Mouse (Mus musculus) spleen, embryonic (tissue): ENCODE results near the gene Gm21981.

Experiments used
- CTCF ChIA-PET: fragments of 350-600 bp; sonication (Branson Sonifier 250); formaldehyde crosslinking; loops from one replicate; lab custom pipeline; 2022; lab: Charles Lee

Gm21981 gene

DNA sequence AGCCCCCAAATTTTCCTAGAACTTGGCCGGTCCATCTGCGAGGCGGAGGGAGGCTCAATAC is at the start of gene Gm21981:
Gene Gm21981, minus strand, starts transcription at position 14 of the 61 bp plus-strand sequence.
- CTCF ChIA-PET = interaction anchor here (1.3 kb wide), 1 partner anchor 95 kb away, joined by 3 read pairs; no protein-coding TSS in a partner anchor

DNA sequence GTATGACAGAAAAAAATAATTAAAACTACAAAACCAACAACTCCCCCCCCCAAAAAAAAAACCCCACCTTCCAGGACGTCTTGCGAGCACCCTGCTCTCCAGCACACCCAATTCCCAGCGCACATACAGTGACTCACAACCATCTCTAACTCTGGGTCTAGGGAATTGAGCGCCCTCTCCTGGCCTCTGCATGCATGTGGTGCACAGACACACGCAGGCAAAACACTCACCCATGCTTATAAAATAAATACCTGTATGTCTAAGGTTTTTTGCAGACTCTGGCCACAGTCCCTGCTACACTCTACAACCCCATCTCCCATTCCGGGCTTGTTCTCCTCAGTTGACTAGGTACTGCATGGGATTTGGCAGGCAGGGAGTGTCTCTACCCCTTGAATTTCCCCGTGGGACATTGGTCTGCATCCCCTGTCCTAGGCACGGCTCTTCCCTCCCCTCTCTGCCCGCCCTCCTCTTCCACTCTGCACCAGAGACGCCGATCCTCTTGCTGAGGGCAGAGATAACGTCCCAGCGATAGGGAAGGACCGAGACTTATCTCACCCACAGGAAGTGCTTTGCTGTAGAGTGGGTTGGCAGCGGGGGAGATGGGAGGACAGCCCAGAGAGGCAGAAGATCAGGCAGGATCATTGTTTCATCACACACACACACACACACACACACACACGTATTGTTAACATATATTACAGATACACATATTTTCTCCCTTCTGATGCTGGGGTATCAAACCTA is 48.9 kb upstream of the Gm21981 start:
- CTCF ChIA-PET = interaction anchor here (0.6 to 0.7 kb wide), 3 partner anchors 25 to 307 kb away, joined by 3 to 5 read pairs (median 3); no protein-coding TSS in a partner anchor

GRCm38 (mm10) chr17:47740186-47740585 is 45.9 kb upstream of the Gm21981 start:
- CTCF ChIA-PET = interaction anchor here (0.5 to 1.4 kb wide), 2 partner anchors 53 to 231 kb away, joined by 4 read pairs; no protein-coding TSS in a partner anchor

- CTCF ChIA-PET = interaction anchor here (0.7 to 1.5 kb wide), 3 partner anchors 11 to 140 kb away, joined by 3 to 4 read pairs (median 4); no protein-coding TSS in a partner anchor
These were observed 44.9 kb upstream of the Gm21981 start for GRCm38 (mm10) chr17:47738879-47739798.

GRCm38 (mm10) chr17:47738066-47738878 is 44.0 kb upstream of the Gm21981 start:
- CTCF ChIA-PET = interaction anchor here (0.7 to 1.5 kb wide), 2 partner anchors 12 to 141 kb away, joined by 3 to 4 read pairs; no protein-coding TSS in a partner anchor

DNA sequence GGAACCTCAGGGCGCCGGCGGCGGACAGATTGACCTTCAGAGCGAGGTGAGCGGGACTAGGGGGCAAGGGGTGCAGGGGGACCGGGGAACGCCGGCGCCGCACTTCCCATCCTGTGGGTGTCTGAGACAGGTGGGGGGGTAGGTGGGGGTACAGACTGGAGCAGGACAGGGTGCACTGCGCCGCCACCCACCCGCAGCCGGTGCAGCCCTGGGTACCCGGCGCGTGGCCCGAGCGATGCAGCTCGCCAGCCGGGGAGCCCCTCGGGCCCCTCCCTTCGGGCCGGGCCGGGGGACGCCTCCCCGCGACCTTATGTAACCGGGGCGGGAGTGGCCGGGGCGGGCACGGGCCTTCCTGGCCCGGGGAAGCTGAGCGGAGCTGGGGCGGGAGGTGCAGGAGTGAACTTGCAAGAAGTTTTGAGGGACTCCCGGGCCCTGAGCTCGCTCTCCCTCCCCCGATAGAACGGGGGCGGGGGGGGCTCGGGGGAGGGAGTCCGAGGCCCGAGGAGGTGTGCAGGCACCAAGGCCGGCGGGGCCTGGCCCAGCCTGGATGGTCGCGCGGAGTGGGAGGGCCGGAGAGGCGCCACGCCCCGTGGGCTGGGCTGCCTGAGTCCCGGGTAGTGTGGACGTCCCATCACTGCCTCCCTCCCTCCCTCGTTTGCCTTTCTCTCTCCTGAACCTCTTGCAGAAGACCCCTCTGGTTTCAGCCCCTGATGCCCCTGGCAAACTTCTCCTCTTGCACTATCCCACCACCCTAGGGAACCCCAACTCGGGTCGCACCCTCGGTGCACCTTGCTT is 43.2 kb upstream of the Gm21981 start:
- CTCF ChIA-PET = interaction anchor here (0.6 to 1.5 kb wide), 2 partner anchors 31 to 113 kb away, joined by 7 to 9 read pairs; no protein-coding TSS in a partner anchor

GRCm38 (mm10) chr17:47736856-47737255 is 42.6 kb upstream of the Gm21981 start, which contains the start of gene Tfeb:
Gene Tfeb (plus strand): TSS chr17:47737030.
- CTCF ChIA-PET = interaction anchor here (1.5 kb wide), 1 partner anchor 32 kb away, joined by 9 read pairs; no protein-coding TSS in a partner anchor

DNA sequence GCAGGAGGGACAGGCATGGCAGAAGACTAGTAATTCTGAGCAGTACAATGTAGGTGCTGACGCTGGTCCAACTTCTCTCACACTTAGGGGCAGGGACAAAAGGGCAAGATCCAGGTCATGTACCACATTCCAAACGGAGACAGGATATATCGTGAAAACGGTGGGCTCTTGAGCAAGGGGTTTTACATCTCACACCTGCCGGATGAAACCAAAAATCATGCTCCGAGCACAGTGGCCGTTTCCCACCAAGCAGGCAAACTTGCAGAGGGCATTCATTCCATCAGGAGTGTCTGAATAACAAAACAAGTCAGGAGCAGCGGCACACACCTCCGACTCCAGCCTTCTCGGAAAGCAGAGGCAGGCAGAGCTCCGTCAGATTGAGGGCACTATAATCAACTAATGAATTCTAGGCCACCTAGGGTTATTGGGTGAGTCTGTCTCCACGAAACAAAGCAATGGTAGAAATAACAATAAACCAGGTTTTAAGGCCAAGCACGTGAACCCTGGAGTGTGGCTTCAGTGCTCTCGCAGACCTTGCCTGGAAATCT is 41.4 kb upstream of the Gm21981 start:
- CTCF ChIA-PET = interaction anchor here (0.7 kb wide), 1 partner anchor 49 kb away, joined by 4 read pairs; no protein-coding TSS in a partner anchor

- CTCF ChIA-PET = interaction anchor here (0.5 kb wide), 1 partner anchor 33 kb away, joined by 3 read pairs; no protein-coding TSS in a partner anchor
These were observed 36.6 kb upstream of the Gm21981 start for GRCm38 (mm10) chr17:47730633-47731575.

DNA sequence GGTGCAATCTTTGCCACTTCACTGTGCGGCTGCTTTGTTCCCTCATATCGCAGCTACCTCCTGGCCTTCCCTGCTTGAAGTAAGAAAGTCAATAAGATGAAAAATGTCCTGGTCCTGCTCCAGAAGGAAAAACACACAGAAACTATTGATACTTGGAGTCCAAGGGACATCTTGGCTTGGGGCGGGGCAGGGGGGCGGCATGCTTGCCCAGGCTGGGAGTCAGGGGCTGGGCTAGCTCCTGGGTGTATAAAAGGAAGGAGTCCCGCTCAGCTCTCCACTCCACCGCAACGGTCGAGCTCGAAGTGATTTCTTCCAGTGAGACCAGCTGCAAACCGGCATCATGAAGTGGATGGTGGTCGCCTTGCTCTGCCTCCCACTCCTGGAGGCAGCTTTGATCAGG is 32.3 kb upstream of the Gm21981 start, which contains the start of gene Pgc:
Gene Pgc, plus strand, starts transcription at position 277 of the 400 bp plus-strand sequence.
- CTCF ChIA-PET = no interaction called here

DNA sequence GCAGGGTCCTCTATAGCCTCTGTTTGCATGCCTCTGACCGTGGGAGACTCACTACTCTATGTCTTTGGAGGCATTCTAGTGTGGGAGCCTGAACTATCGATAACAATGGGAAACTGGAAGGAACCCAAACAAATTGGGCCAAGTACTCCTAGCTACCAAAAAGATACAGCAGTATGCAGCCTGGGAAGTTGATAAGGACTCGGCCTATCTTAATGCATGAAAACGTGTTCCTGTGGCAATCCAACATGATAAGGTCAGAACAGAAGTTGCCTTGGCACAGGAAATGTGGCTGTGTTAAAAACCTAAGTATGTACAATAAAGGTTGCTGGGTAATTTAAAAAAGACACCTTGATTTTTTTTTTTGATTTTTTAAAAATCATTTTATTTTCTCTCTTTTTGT is 26.9 kb upstream of the Gm21981 start:
- CTCF ChIA-PET = no interaction called here

- CTCF ChIA-PET = interaction anchor here (0.7 kb wide), 2 partner anchors 119 to 385 kb away, joined by 3 read pairs; no protein-coding TSS in a partner anchor
These were observed 20.8 kb upstream of the Gm21981 start for GRCm38 (mm10) chr17:47715037-47715436.

GRCm38 (mm10) chr17:47712889-47713571 is 18.8 kb upstream of the Gm21981 start:
- CTCF ChIA-PET = no interaction called here

- CTCF ChIA-PET = interaction anchor here (0.6 kb wide), 1 partner anchor 351 kb away, joined by 3 read pairs; no protein-coding TSS in a partner anchor
These were observed 17.6 kb upstream of the Gm21981 start for GRCm38 (mm10) chr17:47711883-47712282.

DNA sequence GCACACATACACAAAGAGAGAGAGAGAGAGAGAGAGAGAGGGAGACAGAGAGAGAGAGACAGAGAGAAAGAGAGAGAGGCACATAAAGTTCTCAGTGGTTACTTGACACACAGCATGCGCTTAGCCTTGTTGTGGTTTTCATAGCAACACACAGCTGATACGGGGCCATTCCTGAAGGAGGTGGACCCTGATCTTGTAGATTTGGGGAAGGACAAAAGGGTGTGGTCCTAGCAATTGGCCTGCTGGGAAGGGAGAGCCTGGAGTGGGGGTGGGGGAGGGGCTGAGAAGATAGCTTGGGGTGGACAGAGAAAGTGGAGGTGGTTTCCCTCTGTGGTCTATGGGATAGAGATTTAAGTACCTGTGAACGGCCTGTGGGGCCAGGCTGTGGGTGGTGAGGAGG is 15.8 kb upstream of the Gm21981 start:
- CTCF ChIA-PET = interaction anchor here (0.7 kb wide), 1 partner anchor 16 kb away, joined by 6 read pairs; no protein-coding TSS in a partner anchor

GRCm38 (mm10) chr17:47708972-47709371 is 14.7 kb upstream of the Gm21981 start:
- CTCF ChIA-PET = no interaction called here

- CTCF ChIA-PET = no interaction called here
These were observed 13.7 kb upstream of the Gm21981 start for GRCm38 (mm10) chr17:47707961-47708360.

- CTCF ChIA-PET = no interaction called here
These were observed 11.9 kb upstream of the Gm21981 start for GRCm38 (mm10) chr17:47706196-47706595.
